Mouse (Mus musculus) WW6 (cell line): ENCODE data around the gene Ppp1r8.

Experiments
- DNase-seq: peaks from one replicate; pipeline ENCODE4 v3.0.0-alpha.2; 2013; ENCODE audit warnings: low read depth, low spot score

Gene Ppp1r8

DNA sequence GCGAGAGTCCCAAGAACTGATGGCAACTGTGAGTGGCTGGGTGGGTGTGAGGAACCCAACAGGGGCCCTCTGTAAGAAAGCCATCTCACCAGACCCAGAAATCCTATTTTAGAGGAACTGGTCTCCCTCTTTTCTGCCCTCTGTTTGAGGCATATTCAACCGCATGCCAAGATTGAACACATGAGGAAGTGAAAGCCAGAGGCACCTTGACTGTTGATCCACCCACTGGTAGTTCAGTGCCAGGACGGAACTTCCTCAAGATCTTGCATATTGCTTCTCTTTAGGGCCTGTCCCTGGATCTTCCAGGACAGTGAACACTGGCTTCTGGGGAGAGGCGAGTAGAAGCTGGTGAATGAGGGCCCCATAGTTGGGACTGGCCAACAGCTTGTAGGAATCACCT lies 62.7 kb downstream of the Ppp1r8 start:
- no peak for DNase-seq

DNA sequence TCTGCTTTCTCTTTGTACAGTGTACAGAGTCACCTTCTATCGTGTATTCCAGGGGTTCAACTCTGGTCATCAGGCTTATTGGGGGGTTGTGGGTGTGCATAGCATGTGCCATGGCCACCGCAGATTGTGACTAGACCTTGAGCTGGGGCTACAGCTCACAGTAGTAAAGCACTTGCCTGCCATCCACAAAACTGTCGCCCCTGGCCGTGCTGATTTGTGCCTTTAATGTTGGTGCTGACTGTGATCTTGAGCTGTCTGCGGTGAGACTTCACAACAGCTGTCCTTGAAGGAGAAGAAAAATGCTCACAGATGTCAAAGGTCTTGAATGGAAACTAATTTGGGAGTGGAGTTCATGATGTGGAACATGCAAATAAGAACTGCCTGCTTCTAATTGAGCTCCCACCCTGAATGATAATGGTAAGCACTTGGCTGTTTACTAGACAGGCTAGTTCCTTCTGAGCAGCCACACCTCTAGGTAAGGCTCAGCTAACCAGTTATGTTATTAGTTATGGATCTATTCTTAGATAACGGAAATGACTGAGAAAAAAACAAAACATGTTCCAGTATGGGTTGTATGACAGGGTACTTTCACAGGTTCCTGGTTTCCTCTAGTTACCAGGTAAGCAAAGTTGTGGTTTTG lies 64.3 kb downstream of the Ppp1r8 start:
- no peak for DNase-seq
